Mouse (Mus musculus) heart, embryonic 14.5 days (tissue): ENCODE data around the gene Fbf1. TPM values are rescaled to one million over a fixed set of nuclear protein-coding genes. Genes with fewer than 3 reads are reported as not detected.

Experiments
- ATAC-seq: fragments of 200-750 bp; cut with Nextera tagmentation; 2 replicates; pipeline ENCODE4 v1.8.0; 2017; ENCODE audit warnings: low read depth, moderate TSS enrichment; ENCODE audit not compliant: insufficient number of reproducible peaks, insufficient read depth, low FRiP score
- H3K27ac ChIP-seq, 2 experiments: fragments of 200-500 bp in 1 of 2; fragments of 300-500 bp in 1 of 2; sonication (generic) in 1 of 2; replicated peaks in 1 of 2; 2 replicates each; pipeline ENCODE4 v1.5.1; 2012 to 2014; ENCODE audit warnings: low read depth in 2 of 2, low read length in 2 of 2, control low read depth in 1 of 2, mild to moderate bottlenecking in 1 of 2, mixed read lengths in 1 of 2; ENCODE audit not compliant: control insufficient read depth in 1 of 2, insufficient read depth in 1 of 2
- H3K27me3 ChIP-seq: fragments of 300-500 bp; sonication (generic); 2 replicates; pipeline ENCODE4 v1.6.1; 2014; ENCODE audit warnings: mild to moderate bottlenecking, low read length, control low read depth; ENCODE audit not compliant: control insufficient read depth, insufficient read depth
- H3K36me3 ChIP-seq: fragments of 300-500 bp; sonication (generic); 2 replicates; pipeline ENCODE4 v1.6.1; 2014; ENCODE audit warnings: mild to moderate bottlenecking, control low read depth, low read length, mixed read lengths; ENCODE audit not compliant: control insufficient read depth, insufficient read depth
- H3K4me1 ChIP-seq, 2 experiments: fragments of 200-500 bp in 1 of 2; fragments of 300-500 bp in 1 of 2; sonication (generic) in 1 of 2; 2 replicates each; pipeline ENCODE4 v1.6.1; 2012 to 2014; ENCODE audit warnings: low read length in 2 of 2, control low read depth in 1 of 2, mixed read lengths in 1 of 2; ENCODE audit not compliant: control insufficient read depth in 2 of 2, insufficient read depth in 2 of 2
- H3K4me2 ChIP-seq: fragments of 300-500 bp; sonication (generic); 2 replicates; pipeline ENCODE4 v1.6.1; 2014; ENCODE audit warnings: mild to moderate bottlenecking, low read length
- H3K4me3 ChIP-seq, 2 experiments: fragments of 200-500 bp in 1 of 2; fragments of 300-500 bp in 1 of 2; sonication (generic) in 1 of 2; 2 replicates each; pipeline ENCODE4 v1.5.1; 2012 to 2014; ENCODE audit warnings: low read length in 2 of 2, mild to moderate bottlenecking in 2 of 2, control low read depth in 1 of 2, low read depth in 1 of 2, moderate library complexity in 1 of 2; ENCODE audit not compliant: control insufficient read depth in 1 of 2, insufficient read depth in 1 of 2
- H3K9ac ChIP-seq: fragments of 300-500 bp; sonication (generic); 2 replicates; pipeline ENCODE4 v1.6.1; 2014; ENCODE audit warnings: mild to moderate bottlenecking, low read length
- H3K9me3 ChIP-seq: fragments of 300-500 bp; sonication (generic); 2 replicates; pipeline ENCODE4 v1.6.1; 2016; ENCODE audit warnings: low read length, control low read depth; ENCODE audit not compliant: control insufficient read depth
- WGBS: fragments of 180-500 bp; shearing (Covaris S2); extraction: QIAGEN DNeasy Blood & Tissue Kit; methylation state at CpG from one replicate; pipeline ENCODE4 v1.1.7; 2014; 5-methylcytosine and 5-hydroxymethylcytosine counted together
- polyA plus RNA-seq: library from polyadenylated mRNA; unstranded; fragments of >200 nt; fragmentation: Nextera tagmentation; extraction: Ambion mirVana; gene quantifications from 2 replicates; pipeline ENCODE4 v1.2.1, GENCODE M21; 2014

The Fbf1 gene
- polyA plus RNA-seq, 1 experiment from 2014 or later = 14.9 TPM

GRCm38 (mm10) chr11:116106154-116106962, 61.6 kb downstream of the Fbf1 start:
- ATAC-seq = no peak
- Histone ChIP-seq H3K4me2 (peak overlapping the region; percentile 79), H3K36me3 (peaks cover 28% of the 10 kb centered on the region), H3K27ac (peak overlapping the region; percentile 24 to 83; a peak in 2 of 4 replicates), H3K9ac (peak overlapping the region; percentile 95), H3K27me3 (no peaks in the 10 kb centered on the region), H3K9me3 (no peaks in the 10 kb centered on the region), H3K4me1 (peaks cover 54 to 74% of the 10 kb centered on the region in 2 experiments), H3K4me3 (peak overlapping the region in 1 of 2 experiments; percentile 88; a peak in 1 of 4 replicates)
- WGBS = 42% methylated on average over 32 of the region's 32 CpGs

- 78% methylated on average over 2 of the region's 2 CpGs for WGBS
- Histone ChIP-seq H3K9ac (peak overlapping the region; percentile 69), H3K27ac (peak overlapping the region in 1 of 2 experiments; percentile 98; a peak in 2 of 4 replicates), H3K27me3 (no peaks in the 10 kb centered on the region), H3K4me1 (peaks cover 63 to 81% of the 10 kb centered on the region in 2 experiments), H3K9me3 (no peaks in the 10 kb centered on the region), H3K4me3 (no peak overlapping the region), H3K4me2 (no peak overlapping the region), H3K36me3 (peaks cover 28% of the 10 kb centered on the region)
- ATAC-seq = no peak
Observed at GRCm38 (mm10) chr11:116105065-116105464, 62.9 kb downstream of the Fbf1 start.

- no peaks in the 10 kb centered on the region for H3K27me3 ChIP-seq
- no peaks in the 10 kb centered on the region for H3K9me3 ChIP-seq
- H3K4me1 ChIP-seq = peaks cover 73 to 90% of the 10 kb centered on the region in 2 experiments
- peak overlapping the region; percentile 97 to 98 for H3K27ac ChIP-seq
- peak; percentile 78 for ATAC-seq
- H3K4me3 ChIP-seq = no peak overlapping the region
- peak overlapping the region; percentile 41 for H3K4me2 ChIP-seq
- H3K9ac ChIP-seq = peak overlapping the region; percentile 69
- peaks cover 28% of the 10 kb centered on the region for H3K36me3 ChIP-seq
- WGBS = 22% methylated on average over 13 of the region's 14 CpGs
Observed at GRCm38 (mm10) chr11:116104006-116104646, 63.8 kb downstream of the Fbf1 start.

GRCm38 (mm10) chr11:116103572-116103971, 64.4 kb downstream of the Fbf1 start:
- no peak for ATAC-seq
- Histone ChIP-seq H3K36me3 (peaks cover 28% of the 10 kb centered on the region), H3K9ac (peak overlapping the region; percentile 69), H3K4me3 (no peak overlapping the region), H3K27me3 (no peaks in the 10 kb centered on the region), H3K27ac (peak overlapping the region; percentile 97 to 98), H3K4me1 (peaks cover 75 to 93% of the 10 kb centered on the region in 2 experiments), H3K9me3 (no peaks in the 10 kb centered on the region), H3K4me2 (peak overlapping the region; percentile 41; the same call in 1 of the 2 replicates)
- WGBS = 30% methylated on average over 12 of the region's 12 CpGs

- WGBS = 48% methylated on average over 3 of the region's 4 CpGs
- peak overlapping the region; percentile 89 to 98 for H3K27ac ChIP-seq
- no peaks in the 10 kb centered on the region for H3K9me3 ChIP-seq
Observed at GRCm38 (mm10) chr11:116102472-116102871, 65.5 kb downstream of the Fbf1 start.

GRCm38 (mm10) chr11:116101931-116102381, 66.0 kb downstream of the Fbf1 start:
- peak overlapping the region; percentile 25 for H3K4me2 ChIP-seq
- H3K9me3 ChIP-seq = no peaks in the 10 kb centered on the region
- H3K27me3 ChIP-seq = no peaks in the 10 kb centered on the region
- H3K27ac ChIP-seq = peak overlapping the region; percentile 89 to 98
- peak overlapping the region; percentile 63 for H3K9ac ChIP-seq
- ATAC-seq = peak; percentile 47
- H3K4me1 ChIP-seq = peaks cover 60 to 77% of the 10 kb centered on the region in 2 experiments
- H3K36me3 ChIP-seq = peaks cover 17% of the 10 kb centered on the region
- WGBS = 26% methylated on average over 11 of the region's 11 CpGs
- H3K4me3 ChIP-seq = no peak overlapping the region

More at GRCm38 (mm10) chr11:116102472-116102871, 65.5 kb downstream of the Fbf1 start:
- Histone ChIP-seq H3K9ac (peak overlapping the region; percentile 63), H3K27me3 (no peaks in the 10 kb centered on the region), H3K4me1 (peaks cover 65 to 82% of the 10 kb centered on the region in 2 experiments), H3K4me3 (no peak overlapping the region), H3K36me3 (peaks cover 22% of the 10 kb centered on the region), H3K4me2 (no peak overlapping the region)
- ATAC-seq = no peak

GRCm38 (mm10) chr11:116100839-116101238, 67.1 kb downstream of the Fbf1 start:
- ATAC-seq = no peak
- H3K9ac ChIP-seq = peak overlapping the region; percentile 63
- peak overlapping the region; percentile 89 to 98 for H3K27ac ChIP-seq
- H3K27me3 ChIP-seq = no peaks in the 10 kb centered on the region
- H3K9me3 ChIP-seq = 0 out of 2 replicates have a peak, but pooled peaks cover 4% of the 10 kb centered on the region
- no peak overlapping the region for H3K4me3 ChIP-seq
- WGBS = 76% methylated on average over 7 of the region's 7 CpGs
- peaks cover 52 to 65% of the 10 kb centered on the region in 2 experiments for H3K4me1 ChIP-seq
- peaks cover 6% of the 10 kb centered on the region for H3K36me3 ChIP-seq
- no peak overlapping the region for H3K4me2 ChIP-seq
